10 mouse cellular contexts compared by ENCODE assay signal in genomic region chr7:133794720-133795119, GRCm38 (mm10). TPM values are rescaled to one million over a fixed set of nuclear protein-coding genes. Genes with fewer than 3 reads are reported as not detected.
DNase-seq lines count a peak whose midpoint lies in the region.
"Had no signal": no experiment of that assay in that cellular context is flagged by ENCODE, and none has a peak within 500 bp of the region (broad histone marks: within the 10 kb centered on the region; RNA-seq: fewer than 3 reads in every experiment).

No protein-coding gene starts in this region.

- peak; percentile 8 for DNase-seq in cerebellum, adult 9-10 months
- DNase-seq in cerebellum, postnatal 4 days (ENCODE audit: low spot score in 2 of 2), result no peak
- peak; percentile 35 for DNase-seq in kidney, postnatal 14 days
- no peak for DNase-seq in kidney, postnatal 10 days
- DNase-seq in lung, postnatal 14 days, result peak; percentile 12
- DNase-seq in urinary bladder, postnatal 10 days (ENCODE audit: low spot score), result peak; percentile 16
- no peak for DNase-seq in adrenal gland, adult (ENCODE audit: inconsistent age in 2 of 2, low spot score in 1 of 2)
- no peak for DNase-seq in heart, postnatal 4 days
- DNase-seq: adrenal gland, postnatal 36 days; gastrocnemius, postnatal 10 days had no signal

RNA-seq across cellular contexts. Expression of gene Dhx32, which starts 12.2 kb away (rescaled TPM):
- total RNA-seq in heart, postnatal 4 days (2021), result 10 to 100 TPM; 39.0 to 41.5 TPM

RNA-seq across cellular contexts. Expression of gene Fank1, which starts 18.1 kb away (rescaled TPM):
- total RNA-seq in heart, postnatal 4 days (2021), result not detected

Comparison
In these comparisons a context has a peak if more than half of its experiments do, and no peak if none do; other contexts are left out.
1. DNase-seq: peak in cerebellum, adult 9-10 months (single experiment), kidney, postnatal 14 days (single experiment), lung, postnatal 14 days (single experiment) and urinary bladder, postnatal 10 days (single experiment); none in cerebellum, postnatal 4 days (0 of 2), kidney, postnatal 10 days (single experiment), adrenal gland, adult (0 of 2) and heart, postnatal 4 days (single experiment).